Mouse (Mus musculus) MEL (cell line): Measurements from ENCODE around the gene Magi2.
A peak's percentile ranks its signal among the peaks of the same experiment; 100 is the strongest.

Experiments
- CTCF ChIP-seq, 3 experiments: IDR thresholded peaks in 2 of 3; conservative IDR thresholded peaks in 1 of 3; 2 replicates each; pipeline ENCODE4 v1.5.1; 2011 to 2012; ENCODE audit warnings: low read length in 3 of 3, low read depth in 2 of 3, mild to moderate bottlenecking in 2 of 3, improper control_type of control experiment in 1 of 3, inconsistent platforms in 1 of 3, mixed read lengths in 1 of 3, moderate library complexity in 1 of 3; ENCODE audit not compliant: control insufficient read depth in 1 of 3, insufficient read depth in 1 of 3, poor library complexity in 1 of 3, severe bottlenecking in 1 of 3
- EP300 ChIP-seq, 2 experiments: IDR thresholded peaks; 2 replicates each; pipeline ENCODE4 v1.6.1; 2011; ENCODE audit warnings: improper control_type of control experiment in 2 of 2, low read length in 2 of 2, low read depth in 1 of 2, mild to moderate bottlenecking in 1 of 2
- GATA1 ChIP-seq: IDR thresholded peaks from 2 replicates; pipeline ENCODE4 v1.6.1; 2011; ENCODE audit warnings: low read depth, low read length, improper control_type of control experiment
- MAFK ChIP-seq: IDR thresholded peaks from 2 replicates; pipeline ENCODE4 v1.6.1; 2011; ENCODE audit warnings: low read depth, mild to moderate bottlenecking, low read length, improper control_type of control experiment, borderline replicate concordance
- MXI1 ChIP-seq: IDR thresholded peaks from 2 replicates; pipeline ENCODE4 v1.6.1; 2011; ENCODE audit warnings: mild to moderate bottlenecking, low read depth, low read length, improper control_type of control experiment
- POLR2A ChIP-seq, 2 experiments: IDR thresholded peaks; 2 replicates each; pipeline ENCODE4 v1.6.1; 2011 to 2012; ENCODE audit warnings: low read length in 2 of 2, mild to moderate bottlenecking in 2 of 2, control low read depth in 1 of 2, improper control_type of control experiment in 1 of 2, low read depth in 1 of 2, moderate library complexity in 1 of 2; ENCODE audit not compliant: control insufficient read depth in 1 of 2, insufficient read depth in 1 of 2, poor library complexity in 1 of 2
- RCOR1 ChIP-seq: IDR thresholded peaks from 2 replicates; pipeline ENCODE4 v1.6.1; 2012; ENCODE audit warnings: low read depth, mild to moderate bottlenecking, inconsistent platforms, low read length, improper control_type of control experiment
- UBTF ChIP-seq: IDR thresholded peaks from 2 replicates; pipeline ENCODE4 v1.6.1; 2012; ENCODE audit warnings: low read depth, mild to moderate bottlenecking, inconsistent platforms, low read length, improper control_type of control experiment, moderate library complexity, borderline replicate concordance; ENCODE audit not compliant: insufficient read depth
- ZNF384 ChIP-seq: IDR thresholded peaks from 2 replicates; pipeline ENCODE4 v1.6.1; 2012; ENCODE audit warnings: low read depth, mild to moderate bottlenecking, inconsistent platforms, low read length, improper control_type of control experiment

- peak in 2 of 3 experiments; percentile 12 to 16; a peak in 1 of 6 replicates for TF ChIP-seq CTCF (IDR thresholded peaks at IDR 0.05 in 2 of 3, conservative IDR thresholded peaks at IDR 0.05 in 1 of 3; ENCODE audit: control insufficient read depth in 1 of 3, insufficient read depth in 1 of 3, low read depth in 2 of 3, low read length in 3 of 3, poor library complexity in 1 of 3, severe bottlenecking in 1 of 3)
- no peak for TF ChIP-seq ZNF384
- no peak for TF ChIP-seq POLR2A (IDR thresholded peaks at IDR 0.05; ENCODE audit: control insufficient read depth in 1 of 2, insufficient read depth in 1 of 2, low read depth in 1 of 2, low read length in 2 of 2, poor library complexity in 1 of 2)
- no peak for TF ChIP-seq EP300 (IDR thresholded peaks at IDR 0.05; ENCODE audit: low read depth in 1 of 2, low read length in 2 of 2)
- TF ChIP-seq GATA1, result no peak
- TF ChIP-seq MXI1, result no peak
- no peak for TF ChIP-seq MAFK
- no peak for TF ChIP-seq RCOR1
- no peak for TF ChIP-seq UBTF
Observed at GRCm38 (mm10) chr5:20637300-20637989, 1410.6 kb downstream of the Magi2 start.
